Mouse (Mus musculus) forebrain, embryonic 16.5 days (tissue): ENCODE measurements at regions not wholly inside any gene's neighbourhood (a gene's known extent, or its start where the extent isn't known, plus 50 kb on each side); places are given as distances from the start of the nearest gene placed in this dataset.

ENCODE experiments used
- ATAC-seq: fragments of 200-750 bp; cut with Nextera tagmentation; 2 replicates; pipeline ENCODE4 v1.8.0; 2017; ENCODE audit warnings: mild to moderate bottlenecking, moderate library complexity
- H3K27ac ChIP-seq: fragments of 300-500 bp; sonication (generic); 2 replicates; pipeline ENCODE4 v1.5.1; 2014; ENCODE audit warnings: low read length, control low read depth
- H3K27me3 ChIP-seq: fragments of 300-500 bp; sonication (generic); replicated peaks from 2 replicates; pipeline ENCODE4 v1.6.1; 2014; ENCODE audit warnings: low read length; ENCODE audit not compliant: control insufficient read depth, insufficient read depth
- H3K36me3 ChIP-seq: fragments of 300-500 bp; sonication (generic); 2 replicates; pipeline ENCODE4 v1.6.1; 2014; ENCODE audit not compliant: control insufficient read depth, insufficient read depth
- H3K4me1 ChIP-seq: fragments of 300-500 bp; sonication (generic); replicated peaks from 2 replicates; pipeline ENCODE4 v1.6.1; 2014; ENCODE audit warnings: low read length; ENCODE audit not compliant: control insufficient read depth, insufficient read depth
- H3K4me2 ChIP-seq: fragments of 300-500 bp; sonication (generic); 2 replicates; pipeline ENCODE4 v1.6.1; 2014; ENCODE audit warnings: mild to moderate bottlenecking, low read length, control low read depth
- H3K4me3 ChIP-seq: fragments of 300-500 bp; sonication (generic); replicated peaks from 2 replicates; pipeline ENCODE4 v1.5.1; 2014; ENCODE audit warnings: mild to moderate bottlenecking, low read length, control low read depth
- H3K9ac ChIP-seq: fragments of 300-500 bp; sonication (generic); replicated peaks from 2 replicates; pipeline ENCODE4 v1.6.1; 2014; ENCODE audit warnings: low read depth, low read length, control low read depth
- H3K9me3 ChIP-seq: fragments of 300-500 bp; sonication (generic); 2 replicates; pipeline ENCODE4 v1.6.1; 2016; ENCODE audit warnings: low read length; ENCODE audit not compliant: control insufficient read depth
- WGBS: fragments of 180-500 bp; shearing (Covaris S2); extraction: QIAGEN DNeasy Blood & Tissue Kit; methylation state at CpG from one replicate; pipeline ENCODE4 v1.1.7; 2014; 5-methylcytosine and 5-hydroxymethylcytosine counted together

DNA sequence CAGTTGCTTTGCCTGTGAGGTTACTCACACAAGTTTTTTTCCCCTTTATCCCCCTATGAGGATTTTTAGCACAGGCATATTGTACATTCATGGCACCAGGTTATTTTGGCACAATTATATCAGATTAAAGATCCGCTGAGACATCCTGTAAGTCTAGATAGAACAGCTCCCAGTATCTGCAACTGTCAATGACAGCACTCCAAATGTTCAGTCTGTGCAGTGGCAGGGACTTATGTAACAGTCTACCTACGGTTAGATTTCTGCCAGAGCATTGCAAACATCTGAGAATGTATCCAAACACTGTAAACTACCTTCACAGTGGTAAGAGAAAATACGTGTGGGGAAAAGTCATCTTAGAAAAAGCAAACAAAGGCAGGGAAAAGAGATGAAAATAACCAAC lies 163.5 kb upstream of the Kcnh7 start:
- H3K27ac ChIP-seq = no peak overlapping the region
- H3K4me3 ChIP-seq = no peak overlapping the region
- H3K4me2 ChIP-seq = no peak overlapping the region
- no peak overlapping the region for H3K9ac ChIP-seq
- H3K27me3 ChIP-seq = no peaks in the 10 kb centered on the region
- no peaks in the 10 kb centered on the region for H3K4me1 ChIP-seq
- no peaks in the 10 kb centered on the region for H3K36me3 ChIP-seq
- ATAC-seq = no peak
- H3K9me3 ChIP-seq = no peaks in the 10 kb centered on the region
- 68% methylated on average over 3 of the region's 3 CpGs for WGBS

DNA sequence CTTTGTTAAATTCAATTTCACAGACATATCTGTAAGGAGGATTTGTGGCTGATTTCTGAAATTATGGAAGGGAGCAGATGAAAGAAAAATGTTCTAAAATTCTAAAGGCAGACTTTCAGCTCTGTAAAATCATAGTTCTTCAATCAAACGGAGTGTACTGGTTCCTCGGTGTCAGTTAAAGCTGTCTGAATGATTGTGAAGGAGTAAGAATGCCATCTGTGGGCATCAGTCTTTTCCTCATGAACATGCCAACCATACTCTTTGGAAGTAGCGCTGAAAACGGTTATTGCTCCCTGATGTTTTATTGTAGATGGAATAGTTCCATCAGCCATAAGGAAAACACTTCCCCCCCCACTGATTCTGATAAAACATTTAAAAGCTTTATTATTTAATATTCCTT lies 142.7 kb upstream of the Kcnh7 start:
- H3K4me3 ChIP-seq = no peak overlapping the region
- no peak overlapping the region for H3K9ac ChIP-seq
- ATAC-seq = peak; percentile 55; the same call in 1 of the 2 replicates
- no peaks in the 10 kb centered on the region for H3K36me3 ChIP-seq
- no peaks in the 10 kb centered on the region for H3K4me1 ChIP-seq
- H3K9me3 ChIP-seq = no peaks in the 10 kb centered on the region
- WGBS = 67% methylated on average over 4 of the region's 4 CpGs
- H3K27ac ChIP-seq = no peak overlapping the region
- H3K27me3 ChIP-seq = no peaks in the 10 kb centered on the region
- no peak overlapping the region for H3K4me2 ChIP-seq

DNA sequence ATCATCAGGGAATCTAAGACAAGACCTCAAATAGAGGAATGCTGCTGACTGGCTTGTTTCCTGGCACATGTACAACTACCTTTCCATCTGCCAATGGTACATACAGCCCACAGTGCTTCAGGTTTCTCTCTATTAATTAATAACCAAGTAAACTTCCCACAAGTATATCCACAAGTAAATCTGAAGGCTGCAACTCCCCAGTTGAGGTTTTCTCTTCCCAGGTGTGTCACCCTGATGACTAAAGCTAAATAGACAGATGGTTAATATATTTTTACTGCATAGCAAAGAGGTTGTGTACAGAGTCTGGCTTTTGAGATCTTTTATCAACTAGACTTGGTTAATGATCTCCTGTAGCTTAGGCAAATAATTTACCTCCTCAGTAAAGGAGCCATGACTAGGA lies 96.8 kb upstream of the Kcnh7 start:
- H3K4me3 ChIP-seq = no peak overlapping the region
- ATAC-seq = no peak
- H3K4me2 ChIP-seq = no peak overlapping the region
- H3K36me3 ChIP-seq = no peaks in the 10 kb centered on the region
- H3K27ac ChIP-seq = no peak overlapping the region
- no peak overlapping the region for H3K9ac ChIP-seq
- H3K4me1 ChIP-seq = no peaks in the 10 kb centered on the region
- H3K9me3 ChIP-seq = no peaks in the 10 kb centered on the region
- no peaks in the 10 kb centered on the region for H3K27me3 ChIP-seq

- H3K9me3 ChIP-seq = no peaks in the 10 kb centered on the region
- H3K27me3 ChIP-seq = no peaks in the 10 kb centered on the region
- no peak overlapping the region for H3K9ac ChIP-seq
- no peak overlapping the region for H3K4me2 ChIP-seq
- ATAC-seq = no peak; the same call in 1 of the 2 replicates
- no peaks in the 10 kb centered on the region for H3K4me1 ChIP-seq
- H3K36me3 ChIP-seq = no peaks in the 10 kb centered on the region
- 60% methylated on average over 3 of the region's 3 CpGs for WGBS
- H3K27ac ChIP-seq = no peak overlapping the region
- no peak overlapping the region for H3K4me3 ChIP-seq
These were observed 89.7 kb upstream of the Kcnh7 start for GRCm38 (mm10) chr2:63273799-63274203.

GRCm38 (mm10) chr2:63246091-63246612 lies 62.1 kb upstream of the Kcnh7 start:
- WGBS = 23% methylated on average over 4 of the region's 4 CpGs
- Histone ChIP-seq H3K9ac (no peak overlapping the region), H3K4me2 (no peak overlapping the region), H3K4me3 (no peak overlapping the region), H3K36me3 (no peaks in the 10 kb centered on the region), H3K27ac (no peak overlapping the region), H3K4me1 (no peaks in the 10 kb centered on the region), H3K9me3 (no peaks in the 10 kb centered on the region), H3K27me3 (no peaks in the 10 kb centered on the region)
- ATAC-seq = peak; percentile 54; the same call in 1 of the 2 replicates

DNA sequence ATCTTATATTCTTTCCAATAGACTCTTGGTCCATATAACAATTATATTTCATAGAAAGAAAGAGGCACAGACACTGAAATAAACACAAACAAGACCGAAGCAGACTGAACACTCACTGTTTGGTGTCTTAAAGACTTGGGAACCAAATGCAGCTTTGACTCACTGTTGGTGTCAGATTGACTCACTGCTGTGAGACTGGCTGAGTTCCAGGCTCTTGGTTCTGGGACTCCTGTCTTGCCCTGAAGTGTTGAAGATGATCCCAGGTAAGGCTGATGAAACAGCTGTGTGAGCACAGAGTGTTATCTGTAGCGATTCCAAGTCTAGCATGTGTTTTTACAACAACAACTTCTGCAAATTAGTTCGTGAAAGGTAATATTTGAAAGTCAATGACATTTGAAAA lies 55.2 kb upstream of the Kcnh7 start:
- Histone ChIP-seq H3K27me3 (no peaks in the 10 kb centered on the region), H3K9me3 (no peaks in the 10 kb centered on the region), H3K36me3 (no peaks in the 10 kb centered on the region), H3K4me2 (no peak overlapping the region), H3K27ac (no peak overlapping the region), H3K9ac (no peak overlapping the region), H3K4me3 (no peak overlapping the region), H3K4me1 (no peaks in the 10 kb centered on the region)
- ATAC-seq = no peak
- 84% methylated on average over 3 of the region's 3 CpGs for WGBS
